In the genomic region with DNA sequence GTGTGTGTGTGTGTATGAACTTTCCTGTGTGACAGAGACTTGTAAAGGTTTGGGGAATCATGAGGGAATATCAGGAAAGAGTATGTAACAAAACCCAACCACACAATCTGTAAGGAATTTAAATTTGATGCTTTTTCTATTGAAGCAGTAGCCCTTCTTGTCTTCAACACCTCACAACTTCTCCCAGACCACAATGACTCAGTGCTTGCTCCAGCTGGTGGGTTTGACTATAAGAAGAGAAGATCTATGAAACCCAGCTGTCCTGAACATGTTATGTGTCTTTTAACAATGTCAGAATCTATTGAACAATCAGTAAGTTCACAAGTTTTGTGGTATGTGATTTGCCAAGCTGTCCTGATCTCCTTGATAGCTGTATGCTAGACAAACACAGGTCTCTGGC, we compare ENCODE assay signal across 16 mouse cellular contexts.
"Had no signal": no experiment of that assay in that cellular context is flagged by ENCODE, and none has a peak within 500 bp of the region (broad histone marks: within the 10 kb centered on the region; RNA-seq: fewer than 3 reads in every experiment).

No protein-coding gene starts in this region.

- H3K27me3 ChIP-seq: kidney, embryonic 15.5 days; liver, embryonic 13.5 days; neural tube, embryonic 12.5 days; neural tube, embryonic 15.5 days had no signal

- H3K9me3 ChIP-seq: kidney, embryonic 15.5 days; liver, embryonic 13.5 days; neural tube, embryonic 12.5 days; neural tube, embryonic 15.5 days had no signal

- H3K4me1 ChIP-seq: kidney, embryonic 15.5 days; liver, embryonic 13.5 days; neural tube, embryonic 12.5 days; neural tube, embryonic 15.5 days had no signal

- H3K36me3 ChIP-seq: kidney, embryonic 15.5 days; liver, embryonic 13.5 days; neural tube, embryonic 12.5 days; neural tube, embryonic 15.5 days had no signal

- DNase-seq: kidney, adult 8-10 months; kidney, postnatal 10 days; kidney, postnatal 36 days; layer of hippocampus, postnatal 36 days; liver, embryonic 13.5 days; lung, adult 2 months; midbrain, embryonic 14.5 days; right cerebral cortex, adult 18-20 months; right cerebral cortex, postnatal 14 days; right cerebral cortex, postnatal 4 days; thymus, adult 18-20 months; thymus, postnatal 36 days had no signal

- H3K27ac ChIP-seq: kidney, embryonic 15.5 days; left cerebral cortex, adult 2 months; liver, embryonic 13.5 days; neural tube, embryonic 12.5 days; neural tube, embryonic 15.5 days had no signal

- H3K4me3 ChIP-seq: kidney, embryonic 15.5 days; left cerebral cortex, adult 2 months; liver, embryonic 13.5 days; neural tube, embryonic 12.5 days; neural tube, embryonic 15.5 days had no signal
